Mouse (Mus musculus): ENCODE data around the gene Ldhal6b.

GRCm38 (mm10) chr17:5425204-5425603, 6.6 kb upstream of the Ldhal6b start:
- no peak for TF ChIP-seq CTCF (IDR thresholded peaks at IDR 0.05)
- TF ChIP-seq EP300 (IDR thresholded peaks at IDR 0.05), result no peak

Measured in lung, postnatal 0 days (tissue).